Mouse (Mus musculus) neural tube, embryonic 12.5 days (tissue): Measurements from ENCODE around the gene Tmem222. TPM values are rescaled to one million over a fixed set of nuclear protein-coding genes. Genes with fewer than 3 reads are reported as not detected.

Experiments used
- ATAC-seq: fragments of 200-750 bp; cut with Nextera tagmentation; 2 replicates; pipeline ENCODE4 v1.8.0; 2017; ENCODE audit warnings: low read depth, mild to moderate bottlenecking, moderate TSS enrichment, moderate library complexity; ENCODE audit not compliant: low FRiP score
- H3K27ac ChIP-seq: fragments of 300-500 bp; sonication (generic); 2 replicates; pipeline ENCODE4 v1.5.1; 2016
- H3K27me3 ChIP-seq: fragments of 300-500 bp; sonication (generic); replicated peaks from 2 replicates; pipeline ENCODE4 v1.6.1; 2016; ENCODE audit warnings: mild to moderate bottlenecking
- H3K36me3 ChIP-seq: fragments of 300-500 bp; sonication (generic); 2 replicates; pipeline ENCODE4 v1.6.1; 2016; ENCODE audit warnings: mild to moderate bottlenecking
- H3K4me1 ChIP-seq: fragments of 300-500 bp; sonication (generic); 2 replicates; pipeline ENCODE4 v1.6.1; 2016
- H3K4me2 ChIP-seq: fragments of 300-500 bp; sonication (generic); replicated peaks from 2 replicates; pipeline ENCODE4 v1.6.1; 2016; ENCODE audit warnings: mild to moderate bottlenecking
- H3K4me3 ChIP-seq: fragments of 300-500 bp; sonication (generic); 2 replicates; pipeline ENCODE4 v1.5.1; 2016
- H3K9ac ChIP-seq: fragments of 300-500 bp; sonication (generic); 2 replicates; pipeline ENCODE4 v1.6.1; 2016; ENCODE audit warnings: mild to moderate bottlenecking
- H3K9me3 ChIP-seq: fragments of 300-500 bp; sonication (generic); 2 replicates; pipeline ENCODE4 v1.6.1; 2016; ENCODE audit warnings: mild to moderate bottlenecking
- WGBS: fragments of 180-500 bp; shearing (Covaris S2); methylation state at CpG from one replicate; pipeline ENCODE4 v1.1.7; 2016; 5-methylcytosine and 5-hydroxymethylcytosine counted together
- polyA plus RNA-seq: library from polyadenylated mRNA; unstranded; fragments of >200 nt; fragmentation: Nextera tagmentation; extraction: Ambion mirVana; gene quantifications from 2 replicates; pipeline ENCODE4 v1.2.1, GENCODE M21; 2016

Gene Tmem222
- 82.0 and 84.2 TPM in 2 replicates for polyA plus RNA-seq

DNA sequence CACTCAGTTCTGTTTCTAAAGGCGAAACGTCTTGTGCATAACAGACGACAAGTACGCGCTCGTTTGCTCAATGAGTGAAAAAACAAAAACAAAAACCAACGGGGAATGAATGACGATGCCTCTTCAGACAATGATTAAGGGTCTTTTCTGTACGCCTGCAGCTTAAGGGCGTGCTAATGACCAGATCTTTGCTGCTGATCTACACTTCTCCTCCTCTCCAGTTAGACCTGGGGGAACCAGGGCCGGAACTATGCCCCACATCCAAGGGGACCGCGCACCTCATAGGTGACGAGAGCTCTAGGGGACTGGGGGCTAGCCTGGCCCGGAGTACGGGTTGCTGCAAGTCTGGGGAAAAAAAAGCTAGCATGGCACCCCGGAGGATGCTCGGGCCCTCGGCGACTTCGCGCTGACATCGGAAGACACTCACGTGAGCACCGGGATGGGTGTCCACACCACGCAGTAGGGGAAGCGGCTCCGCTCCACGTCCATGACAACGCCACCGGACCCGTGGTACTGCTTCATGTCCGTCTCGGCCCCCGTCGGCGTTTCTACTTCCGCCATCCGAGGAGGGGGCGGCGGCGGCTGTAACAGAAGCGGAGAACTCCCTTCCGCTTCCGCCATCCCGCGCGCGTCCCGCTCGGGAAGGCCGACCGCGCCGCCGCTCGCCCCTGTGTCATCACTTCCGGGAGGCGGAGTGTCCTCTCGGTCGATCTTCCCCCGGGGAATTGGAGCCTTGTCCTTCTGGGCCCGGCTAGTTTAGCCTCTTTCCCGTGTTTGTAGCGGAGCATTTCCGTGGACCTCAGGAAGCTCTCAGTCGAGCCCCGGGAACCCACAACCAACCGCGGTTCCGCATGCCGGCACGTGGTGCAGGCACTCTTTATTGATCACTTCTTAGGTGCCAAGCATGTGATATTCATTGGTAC, at the start of gene Tmem222:
Gene Tmem222 (minus strand): TSS at position 689 of the 923 bp plus-strand sequence.
- H3K27ac ChIP-seq: peak within 1 kb of the TSS; percentile 74
- under 1% methylated on average over 73 of the region's 73 CpGs for WGBS
- no peaks in the 10 kb centered on the region for H3K9me3 ChIP-seq
- peaks cover 26% of the 10 kb centered on the region for H3K4me1 ChIP-seq
- ATAC-seq: peak; percentile 90
- H3K9ac ChIP-seq: peak within 1 kb of the TSS; percentile 81
- peak within 1 kb of the TSS; percentile 77 for H3K4me2 ChIP-seq
- H3K27me3 ChIP-seq: no peaks in the 10 kb centered on the region
- peak within 1 kb of the TSS; percentile 74 for H3K4me3 ChIP-seq
- no peaks in the 10 kb centered on the region for H3K36me3 ChIP-seq

GRCm38 (mm10) chr4:133319667-133320066, 42.1 kb upstream of the Tmem222 start:
- no peak overlapping the region for H3K27ac ChIP-seq
- no peaks in the 10 kb centered on the region for H3K4me1 ChIP-seq
- H3K36me3 ChIP-seq: 0 out of 2 replicates have a peak, but pooled peaks cover 2% of the 10 kb centered on the region
- H3K4me2 ChIP-seq: no peak overlapping the region
- H3K9me3 ChIP-seq: no peaks in the 10 kb centered on the region
- ATAC-seq: no peak
- no peak overlapping the region for H3K9ac ChIP-seq
- 89% methylated on average over 3 of the region's 3 CpGs for WGBS
- no peaks in the 10 kb centered on the region for H3K27me3 ChIP-seq
- no peak overlapping the region for H3K4me3 ChIP-seq

DNA sequence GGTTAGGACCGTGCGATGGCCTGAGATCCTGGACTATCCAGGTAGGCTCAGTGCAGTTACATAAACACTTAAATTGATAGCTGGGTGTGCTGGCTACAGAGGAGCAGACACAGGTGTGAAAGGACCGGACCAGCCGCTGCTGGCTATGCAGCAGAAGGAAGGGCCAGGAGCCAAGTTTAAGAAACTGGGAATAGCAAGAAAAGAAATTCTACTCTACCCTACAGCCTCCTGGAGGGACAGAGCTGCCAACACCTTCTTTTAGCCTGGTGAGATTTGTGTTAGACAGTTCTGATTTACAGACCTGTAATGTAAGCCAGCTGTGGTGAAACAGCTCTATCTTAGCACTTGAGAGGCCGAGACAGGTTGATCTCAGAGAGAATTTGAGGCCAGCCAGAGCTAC, 38.4 kb upstream of the Tmem222 start:
- ATAC-seq: no peak
- WGBS: 81% methylated on average over 5 of the region's 5 CpGs
- no peaks in the 10 kb centered on the region for H3K27me3 ChIP-seq

GRCm38 (mm10) chr4:133314896-133315295, 37.3 kb upstream of the Tmem222 start:
- Histone ChIP-seq H3K9me3 (no peaks in the 10 kb centered on the region), H3K4me1 (no peaks in the 10 kb centered on the region), H3K27me3 (no peaks in the 10 kb centered on the region), H3K27ac (no peak overlapping the region), H3K4me3 (no peak overlapping the region), H3K9ac (no peak overlapping the region), H3K36me3 (peaks cover 8% of the 10 kb centered on the region; the same call in 1 of the 2 replicates), H3K4me2 (no peak overlapping the region)
- no peak for ATAC-seq
- 87% methylated on average over 8 of the region's 8 CpGs for WGBS

More for the DNA sequence above, 38.4 kb upstream of the Tmem222 start:
- Histone ChIP-seq H3K9ac (no peak overlapping the region), H3K4me1 (no peaks in the 10 kb centered on the region), H3K27ac (no peak overlapping the region), H3K4me3 (no peak overlapping the region), H3K4me2 (no peak overlapping the region), H3K9me3 (no peaks in the 10 kb centered on the region), H3K36me3 (peaks cover 8% of the 10 kb centered on the region; the same call in 1 of the 2 replicates)

DNA sequence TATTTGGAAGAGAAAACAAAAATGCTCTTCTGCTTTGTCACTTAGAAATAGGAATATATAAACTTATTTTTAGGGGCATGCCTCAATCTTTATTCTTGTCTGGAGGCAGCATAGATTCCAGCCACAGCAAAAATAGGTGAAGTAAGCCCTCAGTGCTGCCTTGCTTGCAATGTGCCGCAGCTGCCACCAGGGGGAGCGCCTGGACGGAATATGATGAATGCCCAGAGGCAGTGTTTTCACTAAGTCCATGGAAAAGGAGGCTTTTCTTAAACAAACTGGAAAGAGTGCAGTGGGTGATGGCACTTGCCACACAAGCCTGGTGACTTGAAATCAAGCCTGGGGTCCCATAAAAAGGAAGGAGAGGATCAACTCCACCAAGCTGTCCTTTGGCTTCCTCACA, 32.4 kb upstream of the Tmem222 start:
- Histone ChIP-seq H3K4me2 (no peak overlapping the region), H3K27me3 (no peaks in the 10 kb centered on the region), H3K9ac (no peak overlapping the region), H3K27ac (no peak overlapping the region), H3K9me3 (no peaks in the 10 kb centered on the region), H3K36me3 (peaks cover 17% of the 10 kb centered on the region), H3K4me3 (no peak overlapping the region), H3K4me1 (no peaks in the 10 kb centered on the region)
- WGBS: 0% methylated on average over 3 of the region's 3 CpGs
- ATAC-seq: no peak

DNA sequence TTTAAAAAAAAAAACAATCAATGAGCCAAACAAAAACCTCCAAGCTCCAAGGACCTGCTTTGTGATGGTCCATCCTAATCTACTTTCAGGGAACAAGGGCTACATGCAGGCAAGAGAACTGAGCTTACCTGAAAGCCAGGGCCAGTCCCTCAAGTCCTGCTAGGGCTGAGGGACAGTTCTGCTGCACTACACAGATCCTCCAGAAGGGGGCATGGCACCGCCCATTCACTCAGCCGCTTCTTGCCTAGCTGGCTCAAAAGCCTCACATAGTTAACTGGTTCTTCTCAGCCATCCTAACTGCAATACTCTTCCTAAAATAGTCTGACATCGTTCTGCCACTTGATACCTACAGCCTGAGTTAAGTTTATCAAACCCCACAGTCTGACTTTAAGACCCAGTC, 29.7 kb upstream of the Tmem222 start:
- H3K4me2 ChIP-seq: no peak overlapping the region

DNA sequence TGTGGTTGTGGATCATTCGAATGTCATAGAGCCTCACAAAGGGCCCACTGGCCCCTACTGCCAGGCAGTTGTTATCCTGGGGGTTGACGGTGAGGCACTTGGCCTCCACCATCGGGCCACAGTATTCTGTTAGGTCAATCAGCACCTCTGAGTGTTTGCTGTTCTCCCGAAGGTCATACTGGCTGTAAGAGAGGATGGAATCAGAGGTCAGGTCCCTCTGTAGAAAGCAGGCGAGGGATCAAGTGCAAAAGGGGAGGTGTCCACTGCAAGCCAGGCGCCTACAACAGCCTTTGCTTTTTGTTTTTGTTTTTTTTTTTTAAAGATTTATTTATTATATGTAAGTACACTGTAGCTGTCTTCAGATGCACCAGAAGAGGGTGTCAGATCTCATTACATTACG, 28.2 kb upstream of the Tmem222 start:
- H3K36me3 ChIP-seq: peaks cover 33% of the 10 kb centered on the region
- H3K4me2 ChIP-seq: no peak overlapping the region
- no peaks in the 10 kb centered on the region for H3K9me3 ChIP-seq
- WGBS: 93% methylated on average over 7 of the region's 7 CpGs
- H3K9ac ChIP-seq: no peak overlapping the region
- ATAC-seq: no peak
- no peak overlapping the region for H3K4me3 ChIP-seq
- H3K27me3 ChIP-seq: no peaks in the 10 kb centered on the region
- H3K27ac ChIP-seq: no peak overlapping the region
- no peaks in the 10 kb centered on the region for H3K4me1 ChIP-seq

More for the DNA sequence above, 29.7 kb upstream of the Tmem222 start:
- 46% methylated on average over 3 of the region's 3 CpGs for WGBS
- Histone ChIP-seq H3K36me3 (peaks cover 28% of the 10 kb centered on the region), H3K9me3 (no peaks in the 10 kb centered on the region), H3K27me3 (no peaks in the 10 kb centered on the region), H3K9ac (no peak overlapping the region), H3K4me1 (no peaks in the 10 kb centered on the region), H3K27ac (no peak overlapping the region), H3K4me3 (no peak overlapping the region)
- no peak for ATAC-seq

- Histone ChIP-seq H3K4me2 (no peak overlapping the region), H3K27ac (no peak overlapping the region), H3K4me3 (no peak overlapping the region), H3K9me3 (no peaks in the 10 kb centered on the region), H3K27me3 (no peaks in the 10 kb centered on the region), H3K4me1 (peaks cover 3% of the 10 kb centered on the region; the same call in 1 of the 2 replicates), H3K36me3 (peaks cover 44% of the 10 kb centered on the region), H3K9ac (no peak overlapping the region)
- 94% methylated on average over 7 of the region's 7 CpGs for WGBS
- ATAC-seq: no peak
Measured at GRCm38 (mm10) chr4:133304770-133305169, 27.2 kb upstream of the Tmem222 start.

DNA sequence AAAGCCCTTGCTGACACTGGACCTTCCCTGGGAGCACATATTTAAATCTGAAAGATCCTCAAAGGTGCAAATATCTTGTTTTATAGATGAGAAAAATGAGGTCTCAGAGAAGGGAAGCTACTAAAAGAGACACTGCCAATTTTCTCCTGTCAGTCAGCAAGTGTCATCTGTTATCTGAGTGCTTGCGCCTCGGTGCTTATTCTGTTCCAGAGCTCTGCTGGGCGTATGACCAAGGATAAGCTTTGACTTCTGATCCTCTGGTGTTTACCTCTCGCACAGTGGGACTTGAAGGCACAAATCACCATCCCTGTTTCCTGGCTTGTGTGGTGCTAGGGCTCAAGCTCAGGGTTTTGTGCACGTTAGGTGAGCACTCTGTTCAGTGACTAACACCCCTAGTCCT, 25.1 kb upstream of the Tmem222 start:
- no peak overlapping the region for H3K4me3 ChIP-seq
- peaks cover 46% of the 10 kb centered on the region for H3K36me3 ChIP-seq
- peaks cover 24% of the 10 kb centered on the region for H3K4me1 ChIP-seq
- no peaks in the 10 kb centered on the region for H3K27me3 ChIP-seq
- ATAC-seq: no peak
- WGBS: 90% methylated on average over 5 of the region's 5 CpGs
- no peaks in the 10 kb centered on the region for H3K9me3 ChIP-seq
- H3K4me2 ChIP-seq: no peak overlapping the region
- no peak overlapping the region for H3K27ac ChIP-seq
- no peak overlapping the region for H3K9ac ChIP-seq

DNA sequence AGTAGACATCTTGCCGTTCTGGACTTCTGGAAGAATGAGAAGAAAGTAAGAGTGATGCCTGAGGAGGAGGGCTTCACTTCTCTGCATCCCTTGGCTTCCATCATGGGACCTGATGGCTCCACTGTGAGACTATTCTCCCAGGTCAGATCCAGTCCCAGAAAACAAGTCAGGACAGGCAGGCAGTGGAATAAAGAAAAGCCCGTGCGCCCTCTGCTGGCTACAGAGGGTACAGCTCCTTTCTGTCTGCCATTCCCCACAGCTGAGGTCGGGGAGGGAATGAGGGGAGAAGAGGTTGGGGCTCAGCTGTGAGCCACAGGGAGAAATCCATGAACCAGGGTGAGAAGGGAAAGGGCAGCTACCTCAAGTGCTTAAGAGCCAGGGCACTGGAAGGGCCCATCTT, 24.2 kb upstream of the Tmem222 start:
- WGBS: 22% methylated on average over 4 of the region's 4 CpGs
- Histone ChIP-seq H3K27ac (no peak overlapping the region), H3K36me3 (peaks cover 47% of the 10 kb centered on the region), H3K27me3 (no peaks in the 10 kb centered on the region), H3K4me3 (no peak overlapping the region), H3K4me2 (no peak overlapping the region), H3K4me1 (peaks cover 24% of the 10 kb centered on the region), H3K9ac (no peak overlapping the region), H3K9me3 (no peaks in the 10 kb centered on the region)
- ATAC-seq: no peak; the same call in 1 of the 2 replicates

- no peak overlapping the region for H3K27ac ChIP-seq
- no peak overlapping the region for H3K4me2 ChIP-seq
- peaks cover 24% of the 10 kb centered on the region for H3K4me1 ChIP-seq
Measured at GRCm38 (mm10) chr4:133300421-133300820, 22.8 kb upstream of the Tmem222 start.

DNA sequence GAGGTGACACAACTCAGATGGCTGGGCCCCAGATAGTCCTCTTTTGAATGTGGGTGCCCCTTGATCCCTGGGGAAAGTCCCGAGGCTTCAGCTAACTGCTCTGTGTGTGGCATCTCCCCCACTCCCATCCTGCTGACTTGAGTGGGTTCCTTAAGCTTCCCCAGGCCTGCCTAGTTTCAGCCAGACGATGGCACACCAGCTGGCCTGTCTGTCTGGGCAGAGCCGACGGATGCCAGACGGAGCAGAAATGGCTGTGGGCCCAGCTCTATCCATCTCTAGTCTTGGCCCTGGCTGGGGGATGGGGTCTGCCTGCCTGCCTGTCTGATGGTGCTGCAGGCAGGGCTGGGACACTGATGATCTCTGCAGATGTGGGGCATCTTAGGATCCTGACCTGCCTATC, 22.1 kb upstream of the Tmem222 start:
- Histone ChIP-seq H3K4me3 (no peak overlapping the region), H3K4me2 (no peak overlapping the region), H3K36me3 (peaks cover 64% of the 10 kb centered on the region), H3K27me3 (no peaks in the 10 kb centered on the region), H3K4me1 (peaks cover 24% of the 10 kb centered on the region), H3K9me3 (no peaks in the 10 kb centered on the region), H3K9ac (no peak overlapping the region), H3K27ac (no peak overlapping the region)
- 59% methylated on average over 5 of the region's 5 CpGs for WGBS
- ATAC-seq: no peak

More at GRCm38 (mm10) chr4:133300421-133300820, 22.8 kb upstream of the Tmem222 start:
- ATAC-seq: no peak
- Histone ChIP-seq H3K36me3 (peaks cover 59% of the 10 kb centered on the region), H3K9me3 (no peaks in the 10 kb centered on the region), H3K4me3 (no peak overlapping the region), H3K9ac (no peak overlapping the region), H3K27me3 (no peaks in the 10 kb centered on the region)
- 91% methylated on average over 11 of the region's 11 CpGs for WGBS
